Mouse (Mus musculus): ENCODE data around the gene Secisbp2.
"Not testable (repeated sequence)": the region's sequence is repeated elsewhere in the genome, so short reads cannot be mapped to it uniquely, and the experiment has no call there.

The Secisbp2 gene

GRCm38 (mm10) chr13:51651408-51652064, at the start of gene Secisbp2:
Secisbp2 (plus strand) TSS chr13:51651697.
- DNase-seq (ENCODE audit: low read depth, low spot score): peak; percentile 92

- DNase-seq (ENCODE audit: low read depth, low spot score): no peak
These were observed 48.7 kb upstream of the Secisbp2 start for GRCm38 (mm10) chr13:51602764-51603163.

GRCm38 (mm10) chr13:51603221-51603893, 48.1 kb upstream of the Secisbp2 start:
- peak; percentile 13 for DNase-seq (ENCODE audit: low read depth, low spot score)

GRCm38 (mm10) chr13:51603894-51604244, 47.6 kb upstream of the Secisbp2 start:
- no peak for DNase-seq (ENCODE audit: low read depth, low spot score)

- DNase-seq (ENCODE audit: low read depth, low spot score): no peak
These were observed 42.3 kb upstream of the Secisbp2 start for GRCm38 (mm10) chr13:51609231-51609630.

- no peak for DNase-seq (ENCODE audit: low read depth, low spot score)
These were observed 40.4 kb upstream of the Secisbp2 start for GRCm38 (mm10) chr13:51611060-51611459.

GRCm38 (mm10) chr13:51611500-51611899, 40.0 kb upstream of the Secisbp2 start:
- no peak for DNase-seq (ENCODE audit: low read depth, low spot score)

GRCm38 (mm10) chr13:51615815-51616214, 35.7 kb upstream of the Secisbp2 start:
- DNase-seq (ENCODE audit: low read depth, low spot score): no peak

GRCm38 (mm10) chr13:51616417-51617044, 35.0 kb upstream of the Secisbp2 start:
- no peak for DNase-seq (ENCODE audit: low read depth, low spot score)

GRCm38 (mm10) chr13:51617306-51617705, 34.2 kb upstream of the Secisbp2 start:
- no peak for DNase-seq (ENCODE audit: low read depth, low spot score)

- no peak for DNase-seq (ENCODE audit: low read depth, low spot score)
These were observed 33.6 kb upstream of the Secisbp2 start for GRCm38 (mm10) chr13:51617861-51618260.

GRCm38 (mm10) chr13:51618602-51619001, 32.9 kb upstream of the Secisbp2 start:
- DNase-seq (ENCODE audit: low read depth, low spot score): no peak

- DNase-seq (ENCODE audit: low read depth, low spot score): no peak
These were observed 28.9 kb upstream of the Secisbp2 start for GRCm38 (mm10) chr13:51622626-51623025.

- DNase-seq (ENCODE audit: low read depth, low spot score): no peak
These were observed 27.8 kb upstream of the Secisbp2 start for GRCm38 (mm10) chr13:51623678-51624077.

GRCm38 (mm10) chr13:51628273-51628848, 23.1 kb upstream of the Secisbp2 start:
- no peak for DNase-seq (ENCODE audit: low read depth, low spot score)

GRCm38 (mm10) chr13:51631354-51631992, 20.0 kb upstream of the Secisbp2 start:
- no peak for DNase-seq (ENCODE audit: low read depth, low spot score)

- no peak for DNase-seq (ENCODE audit: low read depth, low spot score)
These were observed 18.8 kb upstream of the Secisbp2 start for GRCm38 (mm10) chr13:51632560-51633218.

GRCm38 (mm10) chr13:51635384-51635783, 16.1 kb upstream of the Secisbp2 start:
- DNase-seq (ENCODE audit: low read depth, low spot score): not testable (repeated sequence)

GRCm38 (mm10) chr13:51638958-51639357, 12.5 kb upstream of the Secisbp2 start:
- no peak for DNase-seq (ENCODE audit: low read depth, low spot score)

GRCm38 (mm10) chr13:51641424-51641823, 10.1 kb upstream of the Secisbp2 start:
- no peak for DNase-seq (ENCODE audit: low read depth, low spot score)

GRCm38 (mm10) chr13:51642171-51642778, 9.2 kb upstream of the Secisbp2 start:
- DNase-seq (ENCODE audit: low read depth, low spot score): no peak
